Mouse (Mus musculus) bone marrow, adult 2 months (tissue): ENCODE measurements at regions not wholly inside any gene's neighbourhood (a gene's known extent, or its start where the extent isn't known, plus 50 kb on each side); places are given as distances from the start of the nearest gene placed in this dataset.

Experiments
- CTCF ChIP-seq: fragments of 200-500 bp; IDR thresholded peaks from 2 replicates; pipeline ENCODE4 v1.5.1; 2011; ENCODE audit warnings: low read length, control low read depth; ENCODE audit not compliant: control insufficient read depth, insufficient read depth
- POLR2A ChIP-seq: fragments of 200-500 bp; IDR thresholded peaks from 2 replicates; pipeline ENCODE4 v1.6.1; 2011; ENCODE audit warnings: low read depth, mild to moderate bottlenecking, control low read depth, low read length, borderline replicate concordance; ENCODE audit not compliant: control insufficient read depth

DNA sequence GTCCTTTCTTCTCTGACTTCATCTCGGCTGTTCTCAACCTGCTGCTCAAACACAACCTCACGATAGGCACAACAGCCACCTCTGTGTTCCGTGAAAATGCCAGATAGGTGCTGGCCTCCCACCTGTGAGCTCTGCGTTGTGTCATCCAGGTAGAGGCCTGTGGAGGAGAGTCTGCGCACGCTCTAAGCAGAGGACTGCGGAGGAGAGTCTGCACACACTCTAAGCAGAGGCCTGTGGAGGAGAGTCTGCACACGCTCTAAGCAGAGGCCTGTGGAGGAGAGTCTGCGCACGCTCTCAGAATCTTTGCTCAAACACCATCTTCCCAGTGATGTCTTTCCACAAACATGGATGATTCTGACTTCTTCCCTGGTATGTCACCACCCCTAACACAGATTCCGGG is 117.5 kb upstream of the Gcfc2 start:
- TF ChIP-seq POLR2A (no peak), CTCF (no peak)
